Mouse (Mus musculus) layer of hippocampus, adult 9-11 months (tissue): ENCODE measurements around the gene Fam221b.

Source experiments
- DNase-seq: peaks from one replicate; pipeline ENCODE4 v3.0.0; 2022

Gene Fam221b

DNA sequence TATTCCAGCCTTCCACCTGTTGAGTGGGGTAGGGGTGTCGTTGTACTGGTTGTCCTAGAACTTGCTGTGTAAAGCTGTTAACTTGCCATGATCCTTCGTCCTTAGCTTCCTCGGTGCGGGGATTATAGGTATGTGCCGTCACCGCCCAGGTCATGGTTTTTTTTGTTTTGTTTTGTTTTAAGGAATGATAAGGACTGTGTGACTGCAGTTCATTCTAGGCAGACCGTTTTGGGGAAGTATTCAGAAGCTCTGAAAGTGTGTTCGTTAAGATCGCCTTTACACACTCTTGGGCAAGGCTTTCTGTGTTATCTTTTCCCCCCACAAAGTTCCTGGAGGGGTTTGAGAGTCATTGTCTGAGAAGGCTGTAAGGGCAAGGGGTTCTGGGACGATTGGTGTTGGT is 56.4 kb downstream of the Fam221b start:
- no peak for DNase-seq
